Mouse (Mus musculus): ENCODE measurements at regions not wholly inside any gene's neighbourhood (a gene's known extent, or its start where the extent isn't known, plus 50 kb on each side); places are given as distances from the start of the nearest gene placed in this dataset.

DNA sequence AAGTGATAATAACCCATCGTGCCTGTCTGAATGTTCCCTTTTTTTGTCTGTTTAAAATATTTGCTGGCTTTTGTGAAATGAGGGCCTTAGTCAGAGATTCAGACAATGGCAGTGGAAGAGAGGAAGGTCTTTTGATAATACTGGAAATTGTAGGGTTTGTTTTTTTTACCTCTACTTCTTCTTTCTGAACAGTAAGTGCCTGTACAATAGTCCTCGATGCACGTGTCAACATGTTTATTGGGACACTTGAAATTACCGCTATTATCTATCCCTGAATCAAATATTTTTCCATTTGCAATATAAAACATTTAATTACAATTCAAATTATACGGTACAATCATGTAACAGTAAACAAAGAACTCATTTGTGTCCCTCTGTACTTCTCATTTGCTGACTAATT is 733.5 kb downstream of the Fam19a2 start:
- no peak overlapping the region for H3K4me3 ChIP-seq (ENCODE audit: insufficient read depth, low read depth, low read length)
- no peaks in the 10 kb centered on the region for H3K4me1 ChIP-seq (ENCODE audit: control insufficient read depth, insufficient read depth, low read length)
- no peak for TF ChIP-seq POLR2A (IDR thresholded peaks at IDR 0.05; ENCODE audit: insufficient read depth, low read depth, low read length)
- TF ChIP-seq CTCF (IDR thresholded peaks at IDR 0.05; ENCODE audit: insufficient read depth, low read depth, low read length): no peak
- WGBS: 22% methylated on average over 5 of the region's 5 CpGs
- H3K27ac ChIP-seq (ENCODE audit: insufficient read depth, low read depth, low read length): no peak overlapping the region

DNA sequence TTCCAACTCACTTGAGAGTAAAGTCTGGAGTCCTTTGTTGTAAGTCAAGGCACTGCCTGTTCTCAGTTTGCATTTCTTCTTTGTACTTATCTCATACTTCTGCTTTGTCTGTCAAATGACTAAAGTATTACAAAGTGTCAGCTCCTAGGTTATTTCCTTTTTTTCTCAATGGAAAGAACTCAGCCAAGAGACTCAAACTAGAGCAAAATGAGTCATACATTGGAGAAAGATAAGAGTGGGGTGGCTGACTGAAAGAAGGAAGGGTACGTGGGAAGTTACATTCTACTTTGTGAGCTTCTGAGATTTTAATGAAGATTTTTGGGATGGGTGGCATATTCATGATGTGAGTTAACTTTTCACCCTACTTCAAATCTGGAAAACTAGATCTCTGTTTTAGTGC is 735.2 kb downstream of the Fam19a2 start:
- H3K27ac ChIP-seq (ENCODE audit: insufficient read depth, low read depth, low read length): no peak overlapping the region
- TF ChIP-seq POLR2A (IDR thresholded peaks at IDR 0.05; ENCODE audit: insufficient read depth, low read depth, low read length): no peak
- no peak for TF ChIP-seq CTCF (IDR thresholded peaks at IDR 0.05; ENCODE audit: insufficient read depth, low read depth, low read length)
- H3K4me3 ChIP-seq (ENCODE audit: insufficient read depth, low read depth, low read length): no peak overlapping the region
- WGBS: 49% methylated on average over 1 of the region's 1 CpGs
- H3K4me1 ChIP-seq (ENCODE audit: control insufficient read depth, insufficient read depth, low read length): no peaks in the 10 kb centered on the region

DNA sequence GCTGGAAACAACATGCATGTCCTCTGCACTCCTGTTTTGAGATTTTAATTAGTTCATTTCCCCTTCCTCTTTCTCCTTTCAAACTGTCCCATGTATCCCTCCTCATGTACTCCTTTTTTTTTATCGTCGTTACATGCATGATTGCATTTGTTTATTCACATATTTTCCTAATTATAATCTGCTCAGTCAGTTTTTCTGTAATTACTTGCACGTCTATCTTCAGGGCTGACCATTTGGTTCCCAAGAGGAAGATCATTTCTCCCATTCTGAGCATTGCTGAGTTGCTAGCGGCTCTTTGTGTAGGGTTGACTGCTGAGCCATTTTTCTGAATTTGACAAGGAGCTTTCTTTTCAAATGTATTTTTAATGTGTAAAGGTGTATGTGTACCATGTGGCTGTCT is 781.2 kb downstream of the Fam19a2 start:
- no peaks in the 10 kb centered on the region for H3K4me1 ChIP-seq (ENCODE audit: control insufficient read depth, insufficient read depth, low read length)
- no peak overlapping the region for H3K4me3 ChIP-seq (ENCODE audit: insufficient read depth, low read depth, low read length)
- TF ChIP-seq POLR2A (IDR thresholded peaks at IDR 0.05; ENCODE audit: insufficient read depth, low read depth, low read length) (no peak), CTCF (IDR thresholded peaks at IDR 0.05; ENCODE audit: insufficient read depth, low read depth, low read length) (no peak)
- 65% methylated on average over 4 of the region's 4 CpGs for WGBS
- no peak overlapping the region for H3K27ac ChIP-seq (ENCODE audit: insufficient read depth, low read depth, low read length)

DNA sequence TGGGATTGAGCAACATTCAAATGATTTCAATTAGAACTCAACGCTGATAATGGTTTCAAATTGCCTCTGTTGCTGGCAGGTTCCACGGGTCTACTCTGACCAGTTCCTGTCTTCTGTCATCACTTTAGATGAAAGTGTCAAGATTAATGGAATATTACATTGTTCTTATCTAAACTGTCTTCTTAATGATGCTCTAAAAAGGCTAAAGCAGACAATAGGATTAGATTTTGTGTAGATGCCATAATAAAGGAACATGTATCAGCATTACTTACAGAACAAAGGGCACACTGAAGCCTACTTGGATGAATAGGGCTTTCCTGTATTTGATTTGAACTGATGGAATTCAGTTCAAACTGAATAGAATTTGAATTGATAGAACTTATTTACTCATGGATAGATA is 782.0 kb downstream of the Fam19a2 start:
- Histone ChIP-seq H3K4me1 (ENCODE audit: control insufficient read depth, insufficient read depth, low read length) (no peaks in the 10 kb centered on the region), H3K27ac (ENCODE audit: insufficient read depth, low read depth, low read length) (no peak overlapping the region), H3K4me3 (ENCODE audit: insufficient read depth, low read depth, low read length) (no peak overlapping the region)
- WGBS: 93% methylated on average over 2 of the region's 2 CpGs
- no peak for TF ChIP-seq POLR2A (IDR thresholded peaks at IDR 0.05; ENCODE audit: insufficient read depth, low read depth, low read length)
- TF ChIP-seq CTCF (IDR thresholded peaks at IDR 0.05; ENCODE audit: insufficient read depth, low read depth, low read length): no peak

DNA sequence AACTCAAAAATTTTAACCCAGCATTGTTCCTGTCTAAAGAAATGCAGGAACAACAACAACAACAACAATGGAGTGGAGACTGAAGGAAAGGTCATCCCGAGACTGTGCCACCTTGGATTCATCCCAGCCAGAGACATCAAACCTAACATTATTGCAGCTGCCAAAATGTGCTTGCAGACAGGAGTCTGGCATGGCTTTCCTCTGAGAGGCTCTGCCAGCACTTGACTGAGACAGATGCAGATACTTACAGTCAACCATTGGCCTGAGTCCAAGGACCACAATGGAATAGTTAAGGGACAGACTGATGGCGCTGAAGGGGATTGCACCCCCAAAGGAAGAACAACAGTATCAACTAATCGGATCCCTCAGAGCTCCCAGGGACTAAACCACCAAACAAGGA is 819.0 kb downstream of the Fam19a2 start:
- WGBS: 34% methylated on average over 3 of the region's 3 CpGs

DNA sequence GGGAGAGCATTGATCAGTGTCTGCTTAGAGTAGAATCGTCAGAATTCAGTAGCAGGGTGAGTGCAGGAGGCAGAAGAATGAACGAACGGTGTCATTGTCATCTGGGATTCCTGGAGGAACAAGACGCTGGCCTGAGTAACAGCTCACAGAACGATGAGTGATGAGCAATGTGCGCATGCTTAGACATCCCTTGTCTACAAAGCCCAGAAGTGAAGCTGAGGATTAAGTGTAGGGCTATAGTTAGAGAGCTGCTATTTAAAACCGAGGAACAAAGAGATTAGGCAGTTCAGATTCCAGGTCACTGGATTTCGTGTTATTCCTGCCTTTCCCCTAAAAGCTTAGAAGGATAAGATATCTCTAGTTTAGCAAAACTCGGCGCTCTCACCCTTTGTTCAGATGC is 826.8 kb downstream of the Fam19a2 start:
- 68% methylated on average over 10 of the region's 10 CpGs for WGBS
- Histone ChIP-seq H3K27ac (ENCODE audit: insufficient read depth, low read depth, low read length) (no peak overlapping the region), H3K4me3 (ENCODE audit: insufficient read depth, low read depth, low read length) (no peak overlapping the region), H3K4me1 (ENCODE audit: control insufficient read depth, insufficient read depth, low read length) (no peaks in the 10 kb centered on the region)
- TF ChIP-seq POLR2A (IDR thresholded peaks at IDR 0.05; ENCODE audit: insufficient read depth, low read depth, low read length) (no peak), CTCF (IDR thresholded peaks at IDR 0.05; ENCODE audit: insufficient read depth, low read depth, low read length) (no peak)

More for the DNA sequence above, 819.0 kb downstream of the Fam19a2 start:
- Histone ChIP-seq H3K4me3 (ENCODE audit: insufficient read depth, low read depth, low read length) (no peak overlapping the region), H3K27ac (ENCODE audit: insufficient read depth, low read depth, low read length) (no peak overlapping the region), H3K4me1 (ENCODE audit: control insufficient read depth, insufficient read depth, low read length) (no peaks in the 10 kb centered on the region)
- TF ChIP-seq POLR2A (IDR thresholded peaks at IDR 0.05; ENCODE audit: insufficient read depth, low read depth, low read length) (no peak), CTCF (IDR thresholded peaks at IDR 0.05; ENCODE audit: insufficient read depth, low read depth, low read length) (no peak)

DNA sequence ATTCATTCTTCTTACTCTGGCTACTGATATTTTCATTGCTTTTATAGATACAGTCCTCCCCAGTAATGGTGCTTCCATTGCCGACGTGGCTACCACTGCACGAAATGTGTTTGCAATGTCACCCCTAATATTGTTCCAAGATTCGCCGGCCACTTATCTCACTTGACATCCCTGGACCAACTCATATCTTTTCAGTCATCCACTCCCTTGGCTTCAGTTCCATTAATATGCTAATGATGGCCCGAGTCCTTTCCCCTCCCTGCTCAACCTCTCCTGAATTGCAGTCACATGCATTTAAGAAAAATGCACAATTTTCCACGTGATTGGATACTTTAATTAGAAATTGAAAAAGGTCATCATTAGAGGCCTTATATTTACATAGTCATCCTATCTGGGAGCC is 827.6 kb downstream of the Fam19a2 start:
- no peaks in the 10 kb centered on the region for H3K4me1 ChIP-seq (ENCODE audit: control insufficient read depth, insufficient read depth, low read length)
- no peak overlapping the region for H3K4me3 ChIP-seq (ENCODE audit: insufficient read depth, low read depth, low read length)
- no peak for TF ChIP-seq CTCF (IDR thresholded peaks at IDR 0.05; ENCODE audit: insufficient read depth, low read depth, low read length)
- no peak for TF ChIP-seq POLR2A (IDR thresholded peaks at IDR 0.05; ENCODE audit: insufficient read depth, low read depth, low read length)
- no peak overlapping the region for H3K27ac ChIP-seq (ENCODE audit: insufficient read depth, low read depth, low read length)
- WGBS: 78% methylated on average over 7 of the region's 7 CpGs

DNA sequence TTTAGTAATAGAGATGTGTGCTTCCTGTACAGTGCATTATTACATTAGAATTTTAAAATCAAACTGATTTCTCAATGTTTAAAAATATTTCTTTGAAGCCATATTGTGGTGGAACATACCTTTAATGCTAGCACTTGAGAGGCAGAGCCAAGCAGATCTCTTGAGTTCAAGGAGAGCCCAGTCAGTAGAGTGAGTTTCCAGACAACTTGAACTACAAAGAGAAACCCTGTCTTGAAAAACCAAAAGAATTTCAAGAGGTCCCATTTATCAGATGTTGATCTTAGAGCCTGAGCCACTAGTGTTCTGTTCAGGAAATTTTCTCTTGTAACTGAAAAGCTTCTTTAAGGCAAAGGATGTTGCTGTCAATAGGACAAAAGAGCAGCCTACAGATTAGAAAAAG is 855.8 kb downstream of the Fam19a2 start:
- TF ChIP-seq CTCF (IDR thresholded peaks at IDR 0.05; ENCODE audit: insufficient read depth, low read depth, low read length) (no peak), POLR2A (IDR thresholded peaks at IDR 0.05; ENCODE audit: insufficient read depth, low read depth, low read length) (no peak)
- Histone ChIP-seq H3K27ac (ENCODE audit: insufficient read depth, low read depth, low read length) (no peak overlapping the region), H3K4me3 (ENCODE audit: insufficient read depth, low read depth, low read length) (no peak overlapping the region), H3K4me1 (ENCODE audit: control insufficient read depth, insufficient read depth, low read length) (no peaks in the 10 kb centered on the region)

DNA sequence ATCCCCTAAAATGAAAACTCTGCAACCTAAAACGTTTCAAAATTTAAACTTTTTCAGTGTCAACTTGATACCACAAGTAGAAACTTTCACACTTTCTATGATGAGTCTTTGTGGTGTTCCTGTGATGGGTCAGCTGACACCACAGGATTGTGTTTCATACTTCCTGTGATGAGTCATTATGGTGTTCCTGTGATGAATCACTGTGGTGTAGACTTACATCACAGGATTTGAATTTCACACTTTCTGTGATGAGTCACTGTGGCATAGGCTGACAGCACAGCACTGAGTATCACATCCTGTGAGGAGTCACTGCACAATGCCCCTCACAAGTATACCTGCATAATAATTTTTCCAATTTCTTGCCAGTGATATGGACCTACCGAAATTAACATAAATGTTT is 874.7 kb downstream of the Fam19a2 start:
- 79% methylated on average over 2 of the region's 2 CpGs for WGBS
- Histone ChIP-seq H3K4me1 (ENCODE audit: control insufficient read depth, insufficient read depth, low read length) (no peaks in the 10 kb centered on the region), H3K27ac (ENCODE audit: insufficient read depth, low read depth, low read length) (no peak overlapping the region), H3K4me3 (ENCODE audit: insufficient read depth, low read depth, low read length) (no peak overlapping the region)
- no peak for TF ChIP-seq CTCF (IDR thresholded peaks at IDR 0.05; ENCODE audit: insufficient read depth, low read depth, low read length)

DNA sequence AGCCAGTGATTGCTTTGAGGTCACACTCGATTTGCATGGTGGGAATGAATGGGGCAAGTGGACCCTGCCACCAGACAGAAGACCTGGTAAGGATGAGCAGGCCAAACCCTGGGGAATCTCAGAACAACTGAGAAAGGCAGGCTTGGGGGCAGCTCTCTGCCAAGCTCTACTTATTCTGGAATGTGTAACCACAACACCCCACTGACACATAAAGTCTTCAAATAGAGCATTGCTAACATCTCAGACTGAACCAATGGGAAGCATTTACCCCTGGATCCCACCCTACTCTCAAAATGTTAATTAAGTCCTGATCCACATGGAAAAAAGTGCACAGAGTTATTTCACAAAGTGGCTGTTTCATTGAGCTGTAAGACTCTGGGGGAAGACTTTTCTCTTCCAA is 878.5 kb downstream of the Fam19a2 start:
- H3K4me3 ChIP-seq (ENCODE audit: insufficient read depth, low read depth, low read length): no peak overlapping the region
- no peak overlapping the region for H3K27ac ChIP-seq (ENCODE audit: insufficient read depth, low read depth, low read length)
- H3K4me1 ChIP-seq (ENCODE audit: control insufficient read depth, insufficient read depth, low read length): no peaks in the 10 kb centered on the region
- TF ChIP-seq POLR2A (IDR thresholded peaks at IDR 0.05; ENCODE audit: insufficient read depth, low read depth, low read length): no peak
- TF ChIP-seq CTCF (IDR thresholded peaks at IDR 0.05; ENCODE audit: insufficient read depth, low read depth, low read length): no peak
- 60% methylated on average over 1 of the region's 1 CpGs for WGBS

All from olfactory bulb, adult 2 months (tissue).